Mouse (Mus musculus) kidney, postnatal 0 days (tissue): ENCODE data around the gene Arid3c. TPM values are rescaled to one million over a fixed set of nuclear protein-coding genes. Genes with fewer than 3 reads are reported as not detected.
"Not testable (repeated sequence)": the region's sequence is repeated elsewhere in the genome, so short reads cannot be mapped to it uniquely, and the experiment has no call there.

Source experiments
- ATAC-seq: fragments of 200-750 bp; cut with Nextera tagmentation; replicated peaks from 2 replicates; pipeline ENCODE4 v1.8.0; 2017; ENCODE audit warnings: low read depth, moderate number of reproducible peaks, moderate TSS enrichment, moderate library complexity; ENCODE audit not compliant: low FRiP score
- DNase-seq: peaks from one replicate; pipeline ENCODE4 v3.0.0-alpha.2; 2016; ENCODE audit warnings: low spot score
- H3K27ac ChIP-seq: fragments of 300-500 bp; sonication (generic); 2 replicates; pipeline ENCODE4 v1.5.1; 2014; ENCODE audit warnings: mild to moderate bottlenecking
- H3K27me3 ChIP-seq: fragments of 300-500 bp; sonication (generic); 2 replicates; pipeline ENCODE4 v1.6.1; 2014; ENCODE audit warnings: low read length, mixed read lengths; ENCODE audit not compliant: insufficient read depth
- H3K36me3 ChIP-seq: fragments of 300-500 bp; sonication (generic); 2 replicates; pipeline ENCODE4 v1.6.1; 2014; ENCODE audit warnings: low read length, mixed read lengths; ENCODE audit not compliant: insufficient read depth
- H3K4me1 ChIP-seq: fragments of 300-500 bp; sonication (generic); replicated peaks from 2 replicates; pipeline ENCODE4 v1.6.1; 2014; ENCODE audit warnings: antibody characterized with exemption, low read length, mixed read lengths; ENCODE audit not compliant: insufficient read depth
- H3K4me2 ChIP-seq: fragments of 300-500 bp; sonication (generic); 2 replicates; pipeline ENCODE4 v1.6.1; 2014; ENCODE audit warnings: mild to moderate bottlenecking, low read length, moderate library complexity, mixed read lengths
- H3K4me3 ChIP-seq: fragments of 300-500 bp; sonication (generic); replicated peaks from 2 replicates; pipeline ENCODE4 v1.5.1; 2014; ENCODE audit warnings: low read depth, low read length
- H3K9ac ChIP-seq: fragments of 300-500 bp; sonication (generic); 2 replicates; pipeline ENCODE4 v1.6.1; 2014; ENCODE audit warnings: low read depth, low read length
- H3K9me3 ChIP-seq: fragments of 300-500 bp; sonication (generic); replicated peaks from 2 replicates; pipeline ENCODE4 v1.6.1; 2016; ENCODE audit warnings: low read length, inconsistent platforms, mixed read lengths
- CTCF ChIP-seq: IDR thresholded peaks from 2 replicates; pipeline ENCODE4 v1.5.1; 2016; ENCODE audit warnings: antibody characterized with exemption, low read depth, mild to moderate bottlenecking, moderate library complexity
- WGBS: fragments of 180-500 bp; shearing (Covaris S2); extraction: QIAGEN DNeasy Blood & Tissue Kit; methylation state at CpG from one replicate; pipeline ENCODE4 v1.1.7; 2014; 5-methylcytosine and 5-hydroxymethylcytosine counted together
- polyA plus RNA-seq: library from polyadenylated mRNA; unstranded; fragments of >200 nt; fragmentation: Nextera tagmentation; extraction: Ambion mirVana; gene quantifications from 2 replicates; pipeline ENCODE4 v1.2.1, GENCODE M21; 2015

Arid3c gene
- polyA plus RNA-seq, 1 experiment from 2014 or later, result 0.14 TPM

- H3K27ac ChIP-seq, result no peak overlapping the region
- DNase-seq, result peak; percentile 91
- TF ChIP-seq CTCF, result peak; percentile 87
- peaks cover 17% of the 10 kb centered on the region for H3K4me1 ChIP-seq
- 38% methylated on average over 8 of the region's 8 CpGs for whole genome bisulfite sequencing
- H3K4me3 ChIP-seq, result no peak overlapping the region
- H3K36me3 ChIP-seq, result no peaks in the 10 kb centered on the region
- H3K4me2 ChIP-seq, result no peak overlapping the region
- H3K9me3 ChIP-seq, result no peaks in the 10 kb centered on the region
- H3K9ac ChIP-seq, result no peak overlapping the region
- peaks cover 3% of the 10 kb centered on the region; the same call in 1 of the 2 replicates for H3K27me3 ChIP-seq
- 0 out of 2 replicates have a peak, but pooled peaks have one; percentile 12 for ATAC-seq
Observed at GRCm38 (mm10) chr4:41708192-41708745, 22.7 kb downstream of the Arid3c start.

GRCm38 (mm10) chr4:41707011-41707535 lies 23.9 kb downstream of the Arid3c start:
- DNase-seq, result peak; percentile 89
- ATAC-seq, result peak; percentile 71
- 2% methylated on average over 13 of the region's 13 CpGs for WGBS
- Histone ChIP-seq H3K27me3 (peaks cover 3% of the 10 kb centered on the region; the same call in 1 of the 2 replicates), H3K4me1 (peaks cover 8% of the 10 kb centered on the region), H3K27ac (no peak overlapping the region), H3K9me3 (no peaks in the 10 kb centered on the region), H3K4me2 (0 out of 2 replicates have a peak overlapping the region, but pooled peaks have one; percentile 17), H3K36me3 (no peaks in the 10 kb centered on the region), H3K4me3 (no peak overlapping the region), H3K9ac (no peak overlapping the region)
- TF ChIP-seq CTCF, result peak; percentile 80

GRCm38 (mm10) chr4:41705922-41706754 lies 24.8 kb downstream of the Arid3c start:
- Histone ChIP-seq H3K4me2 (no peak overlapping the region), H3K9me3 (no peaks in the 10 kb centered on the region), H3K27me3 (peaks cover 3% of the 10 kb centered on the region; the same call in 1 of the 2 replicates), H3K36me3 (no peaks in the 10 kb centered on the region), H3K9ac (no peak overlapping the region), H3K4me3 (no peak overlapping the region), H3K27ac (no peak overlapping the region), H3K4me1 (no peaks in the 10 kb centered on the region)
- ATAC-seq (no peak), DNase-seq (no peak)
- TF ChIP-seq CTCF, result no peak
- 59% methylated on average over 19 of the region's 19 CpGs for WGBS

- no peak for ATAC-seq
- Histone ChIP-seq H3K36me3 (no peaks in the 10 kb centered on the region), H3K4me3 (no peak overlapping the region), H3K9me3 (no peaks in the 10 kb centered on the region), H3K27me3 (peaks cover 3% of the 10 kb centered on the region; the same call in 1 of the 2 replicates), H3K27ac (no peak overlapping the region), H3K4me1 (no peaks in the 10 kb centered on the region), H3K4me2 (no peak overlapping the region), H3K9ac (no peak overlapping the region)
- DNase-seq, result peak; percentile 45
- 0% methylated on average over 5 of the region's 5 CpGs for WGBS
- TF ChIP-seq CTCF, result no peak
Observed at GRCm38 (mm10) chr4:41704651-41705050, 26.3 kb downstream of the Arid3c start.

- H3K27ac ChIP-seq, ATAC-seq, H3K4me3 ChIP-seq, H3K9me3 ChIP-seq, H3K4me2 ChIP-seq, DNase-seq, H3K4me1 ChIP-seq, H3K36me3 ChIP-seq, H3K9ac ChIP-seq, H3K27me3 ChIP-seq: not testable (repeated sequence)
- 77% methylated on average over 2 of the region's 2 CpGs for WGBS
Observed at GRCm38 (mm10) chr4:41702226-41702625, 28.7 kb downstream of the Arid3c start.

GRCm38 (mm10) chr4:41700224-41700623 lies 30.7 kb downstream of the Arid3c start:
- not testable (repeated sequence) for ATAC-seq

GRCm38 (mm10) chr4:41699783-41700182 lies 31.2 kb downstream of the Arid3c start, which contains the start of gene Il11ra1:
Gene Il11ra1, plus strand, starts transcription at chr4:41699989.
- not testable (repeated sequence) for ATAC-seq, H3K9ac ChIP-seq, H3K4me1 ChIP-seq, H3K9me3 ChIP-seq, H3K4me3 ChIP-seq, H3K4me2 ChIP-seq, H3K27me3 ChIP-seq, H3K27ac ChIP-seq, DNase-seq, H3K36me3 ChIP-seq
- WGBS, result 89% methylated on average over 8 of the region's 10 CpGs

More at GRCm38 (mm10) chr4:41700224-41700623, 30.7 kb downstream of the Arid3c start:
- not testable (repeated sequence) for H3K27me3 ChIP-seq, H3K4me3 ChIP-seq, H3K27ac ChIP-seq, H3K36me3 ChIP-seq, H3K4me1 ChIP-seq, H3K9ac ChIP-seq, H3K4me2 ChIP-seq, H3K9me3 ChIP-seq, DNase-seq
- 87% methylated on average over 2 of the region's 8 CpGs for WGBS

GRCm38 (mm10) chr4:41698421-41699016 lies 32.4 kb downstream of the Arid3c start:
- 0 out of 2 replicates have a peak overlapping the region, but pooled peaks have one; percentile 13 for H3K4me2 ChIP-seq
- not testable (repeated sequence) for DNase-seq, H3K4me1 ChIP-seq, H3K27ac ChIP-seq, H3K9ac ChIP-seq, H3K4me3 ChIP-seq, H3K36me3 ChIP-seq, H3K27me3 ChIP-seq, ATAC-seq, H3K9me3 ChIP-seq
- WGBS, result 7% methylated on average over 22 of the region's 32 CpGs
